In genomic region chr2:102809436-102809835, GRCm38 (mm10) we compare ENCODE assay signal across 17 mouse cellular contexts.
"Had no signal": no experiment of that assay in that cellular context is flagged by ENCODE, and none has a peak within 500 bp of the region (broad histone marks: within the 10 kb centered on the region; RNA-seq: fewer than 3 reads in every experiment).

No protein-coding gene starts in this region.

- H3K9ac ChIP-seq: intestine, embryonic 15.5 days; limb, embryonic 13.5 days; liver, embryonic 13.5 days; midbrain, embryonic 13.5 days had no signal

- H3K27me3 ChIP-seq: intestine, embryonic 15.5 days; limb, embryonic 13.5 days; liver, embryonic 13.5 days; midbrain, embryonic 13.5 days had no signal

- H3K27ac ChIP-seq: intestine, embryonic 15.5 days; liver, embryonic 13.5 days; macrophage; midbrain, embryonic 13.5 days; stomach, postnatal 0 days had no signal

- ATAC-seq: intestine, embryonic 15.5 days; midbrain, embryonic 13.5 days had no signal

- DNase-seq: kidney, adult 11 months; kidney, adult 8-10 months; kidney, postnatal 14 days; kidney, postnatal 4 days; left cerebral cortex, postnatal 4 days; liver, embryonic 13.5 days; lung, adult 2 months; lung, postnatal 10 days; right cerebral cortex, adult 18-20 months; right cerebral cortex, postnatal 14 days; right cerebral cortex, postnatal 4 days; thymus, postnatal 25 days had no signal

- H3K36me3 ChIP-seq: intestine, embryonic 15.5 days; limb, embryonic 13.5 days; midbrain, embryonic 13.5 days had no signal

- H3K4me1 ChIP-seq: intestine, embryonic 15.5 days; liver, embryonic 13.5 days; midbrain, embryonic 13.5 days had no signal

- H3K9me3 ChIP-seq: intestine, embryonic 15.5 days; limb, embryonic 13.5 days; liver, embryonic 13.5 days; midbrain, embryonic 13.5 days had no signal

- H3K4me2 ChIP-seq: intestine, embryonic 15.5 days; limb, embryonic 13.5 days; liver, embryonic 13.5 days; midbrain, embryonic 13.5 days had no signal

- H3K4me3 ChIP-seq: intestine, embryonic 15.5 days; limb, embryonic 13.5 days; liver, embryonic 13.5 days; midbrain, embryonic 13.5 days had no signal
